Mouse (Mus musculus): ENCODE data around the gene Abcd4.

Gene Abcd4

DNA sequence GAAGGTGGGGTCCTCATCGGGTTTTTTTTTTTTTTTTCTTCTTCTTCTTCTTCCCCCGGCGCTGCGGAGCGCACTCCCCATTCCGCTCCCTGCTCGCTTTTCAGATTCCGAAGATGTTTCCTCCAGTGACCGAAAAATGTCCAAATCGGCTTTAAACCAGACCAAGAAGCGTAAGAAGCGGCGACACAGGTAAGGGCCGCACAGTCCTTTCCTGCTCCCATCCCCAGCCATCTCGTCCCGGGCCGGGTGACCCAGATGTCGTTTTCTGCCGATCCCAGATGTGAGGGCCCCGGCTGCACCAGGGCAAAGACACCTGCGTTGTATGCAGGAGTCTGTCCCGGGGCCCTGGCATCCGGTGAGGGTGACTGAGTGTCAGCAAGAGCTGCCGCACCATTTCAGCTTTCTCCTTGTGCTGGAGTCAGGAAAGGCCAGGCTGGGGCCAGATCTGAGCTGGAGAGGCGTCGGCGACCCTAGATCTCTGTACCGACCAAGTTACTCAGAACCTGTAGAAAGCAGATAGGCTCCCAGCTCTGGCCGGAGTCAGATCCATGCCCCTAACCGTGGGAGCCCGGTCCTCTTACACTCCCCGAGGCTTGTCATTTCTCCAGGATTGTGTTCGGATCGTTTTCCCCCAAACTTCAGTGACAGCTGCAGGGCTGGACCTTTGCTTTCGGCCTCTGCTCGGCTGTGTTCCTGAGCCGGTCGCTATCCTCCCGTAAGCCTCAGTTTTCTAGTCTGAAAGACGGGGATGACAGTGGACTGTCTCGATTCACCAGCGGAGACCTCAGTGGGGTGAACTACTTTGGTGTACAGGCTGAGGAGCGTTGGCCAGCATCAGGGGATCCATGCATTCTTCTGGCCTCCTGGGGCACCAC is 45.5 kb downstream of the Abcd4 start:
- DNase-seq = no peak

DNA sequence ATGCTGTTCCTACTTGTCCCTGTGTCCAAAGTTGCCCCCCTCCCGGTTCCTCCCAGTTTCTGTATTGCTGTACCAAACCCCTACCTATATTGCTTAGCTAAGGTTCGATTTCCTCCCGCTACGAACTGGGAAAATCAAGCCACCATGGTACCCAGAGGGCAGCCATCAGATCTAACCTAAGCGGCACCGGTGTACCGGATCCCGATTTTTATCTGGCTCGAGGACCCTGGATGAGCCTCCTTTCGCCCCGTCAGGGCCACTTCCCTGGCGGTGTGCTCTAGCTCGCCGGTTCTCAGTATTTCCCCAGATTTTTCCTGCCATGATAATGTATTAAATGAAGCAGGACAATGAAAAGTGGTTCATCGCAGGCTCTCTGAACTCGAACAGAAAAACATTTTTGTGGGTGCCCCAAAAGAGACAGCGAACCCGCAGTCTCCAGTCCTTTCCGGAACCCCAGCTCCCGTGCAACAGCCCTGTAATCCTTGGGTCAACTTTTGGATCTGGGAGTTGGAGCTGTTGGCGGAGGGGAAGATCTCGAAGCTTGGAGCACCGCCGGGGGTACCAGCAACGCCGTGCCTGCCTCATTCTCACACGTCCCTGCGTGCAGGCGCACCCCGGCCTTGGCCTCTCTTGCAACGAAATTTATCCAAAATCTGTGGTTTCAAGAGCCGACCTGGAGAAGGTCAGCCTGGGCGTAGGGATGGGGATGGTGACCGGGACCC is 46.4 kb downstream of the Abcd4 start:
- DNase-seq = no peak

DNA sequence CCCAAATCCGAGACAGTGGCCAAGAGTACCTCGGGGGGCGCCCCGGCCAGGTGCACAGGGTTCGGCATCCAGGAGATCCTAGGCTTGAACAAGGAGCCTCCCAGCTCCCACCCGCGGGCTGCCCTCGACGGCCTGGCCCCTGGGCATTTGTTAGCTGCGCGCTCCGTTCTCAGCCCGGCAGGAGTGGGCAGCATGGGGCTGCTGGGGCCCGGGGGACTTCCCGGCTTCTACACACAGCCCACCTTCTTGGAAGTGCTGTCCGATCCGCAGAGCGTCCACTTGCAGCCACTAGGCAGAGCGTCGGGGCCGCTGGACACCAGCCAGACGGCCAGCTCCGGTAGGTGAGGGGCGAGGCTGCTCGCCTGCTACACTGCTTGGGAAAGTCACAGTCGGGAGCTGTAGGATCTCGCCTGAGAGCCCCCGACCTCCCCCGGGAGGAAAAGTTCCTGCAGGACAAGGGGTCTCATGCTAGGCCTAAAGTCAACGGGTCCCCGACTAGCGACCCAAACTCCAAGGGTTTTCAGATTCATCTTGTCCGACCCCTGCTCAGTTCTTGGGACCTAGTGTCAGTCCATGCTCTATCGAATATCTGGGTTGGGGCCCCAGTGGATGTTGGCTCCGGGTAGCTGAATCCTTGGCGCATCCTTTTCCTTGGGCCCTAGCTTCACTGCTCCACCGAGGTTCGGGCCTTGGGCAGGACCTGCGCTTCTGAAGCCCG is 47.1 kb downstream of the Abcd4 start:
- DNase-seq = no peak

DNA sequence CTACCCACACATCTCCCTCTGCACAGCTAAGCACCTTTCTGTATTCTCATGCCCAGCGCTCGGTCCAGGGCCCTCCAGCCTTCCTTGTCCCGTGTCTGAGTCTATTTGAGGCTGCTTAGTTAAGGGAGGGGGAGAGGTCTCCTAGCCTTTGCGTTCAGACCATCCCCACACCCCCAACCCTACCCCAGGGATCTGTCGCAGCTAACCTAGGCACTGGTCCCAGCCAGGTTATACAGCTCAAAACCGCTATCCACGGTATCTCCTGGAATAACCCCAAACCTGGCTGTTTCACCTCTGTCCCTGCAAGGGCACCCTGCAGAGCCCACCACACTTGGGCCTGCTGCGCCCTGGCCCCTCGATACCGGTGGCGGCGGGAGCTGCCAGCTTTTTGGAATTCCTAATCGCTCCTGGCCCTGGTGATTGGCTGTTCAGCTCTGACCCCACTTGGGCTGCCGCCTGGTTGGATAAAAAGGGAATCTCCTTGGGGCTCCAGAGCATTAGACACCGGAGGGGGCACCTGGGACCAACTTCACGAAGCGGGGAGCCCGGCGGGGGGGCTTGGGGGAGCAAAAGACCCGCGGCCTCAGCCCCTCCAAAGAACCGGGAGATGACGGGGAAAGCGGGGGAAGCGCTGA is 47.8 kb downstream of the Abcd4 start, which contains the start of gene Vsx2:
Gene Vsx2 (plus strand): TSS at position 427 of the 635 bp plus-strand sequence.
- DNase-seq = no peak

DNA sequence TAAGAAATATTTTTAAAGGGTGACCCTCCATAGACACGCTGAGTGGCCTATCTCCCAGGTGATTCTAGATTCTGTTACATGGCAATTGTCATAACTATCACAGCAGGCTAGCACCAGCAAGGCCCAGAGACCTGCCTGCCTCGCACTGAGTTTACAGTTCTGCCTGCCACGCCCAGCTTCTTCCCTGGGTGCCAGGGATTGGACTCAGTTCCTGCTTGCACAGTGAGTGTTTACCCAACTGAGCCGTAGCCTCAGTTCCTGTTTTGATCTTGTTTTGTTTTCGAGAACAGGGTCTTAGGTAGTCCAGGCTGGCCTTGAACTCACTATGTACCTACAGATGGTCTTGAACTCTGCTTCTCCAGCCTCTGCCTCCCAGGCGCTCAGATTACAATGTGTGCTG is 49.6 kb downstream of the Abcd4 start:
- DNase-seq = no peak

DNA sequence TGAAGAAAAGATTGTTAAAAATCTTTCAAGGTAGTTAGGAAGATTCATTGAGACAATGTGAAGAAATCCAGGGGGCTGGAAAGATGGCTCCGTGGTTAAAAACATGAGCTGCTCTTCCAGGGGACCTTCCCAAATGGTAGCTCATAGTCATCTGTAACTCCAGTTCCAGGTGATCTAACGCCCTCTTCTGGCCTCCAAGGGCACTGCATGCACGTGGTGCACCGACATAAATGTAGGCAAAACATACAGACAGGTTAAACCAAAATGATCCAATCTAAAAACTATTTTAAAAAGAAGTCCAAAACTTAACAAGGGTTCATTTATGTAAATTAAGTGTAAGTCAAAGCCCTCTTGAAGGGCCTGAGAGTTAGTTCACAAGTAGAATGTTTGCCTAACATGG is 54.7 kb downstream of the Abcd4 start:
- no peak for DNase-seq

DNA sequence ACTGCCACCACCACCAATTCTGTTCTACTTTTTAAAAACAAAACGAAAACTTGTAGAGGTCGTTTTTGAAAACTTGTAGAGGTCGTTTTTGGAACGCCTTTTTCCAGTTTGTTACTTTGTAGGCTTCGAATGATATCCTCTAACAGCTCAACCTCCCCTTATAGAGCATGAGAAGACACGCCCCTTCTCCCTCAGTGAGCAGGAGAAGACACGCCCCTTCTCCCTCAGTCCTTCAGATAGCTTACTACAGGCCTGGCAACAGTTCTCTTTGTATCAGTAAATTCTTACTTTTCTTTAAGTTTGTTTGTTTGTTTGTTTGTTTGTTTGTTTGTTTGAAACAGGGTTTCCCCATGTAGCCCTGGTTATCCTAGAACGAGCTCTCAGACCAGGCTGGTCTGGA is 62.0 kb downstream of the Abcd4 start:
- no peak for DNase-seq

All from kidney, adult 11 months (tissue).